Mouse (Mus musculus): ENCODE results near the gene Scand1. TPM values are rescaled to one million over a fixed set of nuclear protein-coding genes. Genes with fewer than 3 reads are reported as not detected.

Scand1 gene
- 117 and 122 TPM in 2 replicates for polyA plus RNA-seq (2016; fragmentation: Nextera tagmentation; extraction: Ambion mirVana)

DNA sequence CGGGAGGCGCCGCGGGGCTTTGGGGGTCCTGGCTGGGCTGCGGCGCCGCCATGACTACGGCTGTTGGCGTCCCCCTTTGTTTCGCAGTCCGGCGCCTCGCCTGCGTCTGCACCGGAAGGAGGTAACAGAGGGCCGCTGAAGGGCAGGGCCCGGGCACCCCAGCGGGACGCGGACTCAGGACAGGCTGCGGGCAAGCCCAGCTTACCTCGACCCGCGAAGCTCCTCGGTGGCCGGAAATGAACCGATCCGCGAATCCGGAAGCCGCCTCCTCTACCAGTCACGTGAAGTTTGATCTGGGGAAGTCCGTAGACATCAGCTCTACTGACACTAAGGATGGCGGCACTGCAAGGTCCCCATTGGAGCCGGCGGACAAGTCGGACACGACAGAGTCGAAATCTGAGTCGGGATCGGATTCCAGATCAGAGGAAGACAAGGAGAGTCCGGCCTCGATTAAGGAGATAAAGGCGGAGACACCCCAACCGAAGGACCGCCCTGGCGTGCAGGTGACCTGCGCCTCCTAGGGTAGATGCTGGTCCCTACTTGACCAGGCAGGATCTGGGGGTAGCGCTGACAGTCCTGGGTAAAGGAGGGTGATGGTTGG lies at the start of gene Scand1, which contains the start of gene Cnbd2:
Gene Scand1 (minus strand): TSS at position 408 of the 601 bp plus-strand sequence.
Gene Cnbd2 (plus strand): TSS at position 3 of the 601 bp plus-strand sequence.
- Histone ChIP-seq H3K27ac (peak within 1 kb of the TSS; percentile 93), H3K4me3 (peak within 1 kb of the TSS; percentile 90), H3K27me3 (replicated peaks) (no peaks in the 10 kb centered on the region), H3K9ac (peak within 1 kb of the TSS; percentile 94), H3K9me3 (no peaks in the 10 kb centered on the region), H3K36me3 (peaks cover 11% of the 10 kb centered on the region; the same call in 1 of the 2 replicates), H3K4me1 (peaks cover 5% of the 10 kb centered on the region), H3K4me2 (replicated peaks) (peak within 1 kb of the TSS; percentile 77)
- under 1% methylated on average over 49 of the region's 49 CpGs for WGBS
- peak; percentile 86 for ATAC-seq (ENCODE audit: low FRiP score, low read depth)

DNA sequence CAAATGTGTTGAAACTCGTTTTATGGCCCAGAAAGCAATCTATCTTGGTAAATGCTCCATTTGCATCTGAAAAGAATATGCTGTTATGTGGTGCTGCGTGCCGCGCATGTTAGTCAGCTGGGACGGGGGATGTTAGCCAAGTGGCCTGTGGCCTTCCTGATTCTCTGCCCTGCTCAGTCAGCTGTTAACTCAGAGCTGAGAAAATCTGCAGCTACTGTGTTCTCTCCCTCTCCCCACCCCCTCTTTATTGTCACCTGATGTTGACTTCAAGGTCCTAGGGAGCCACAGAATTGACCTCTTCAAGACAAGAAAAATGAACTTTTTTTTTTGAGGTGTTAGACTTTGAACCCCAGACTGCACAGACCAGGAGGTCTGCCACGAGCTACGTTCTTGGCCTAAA lies 43.5 kb upstream of the Scand1 start:
- no peak for ATAC-seq (ENCODE audit: low FRiP score, low read depth)
- H3K4me2 ChIP-seq (replicated peaks): no peak overlapping the region
- H3K9me3 ChIP-seq: no peaks in the 10 kb centered on the region
- no peaks in the 10 kb centered on the region for H3K4me1 ChIP-seq
- WGBS: 47% methylated on average over 7 of the region's 7 CpGs
- H3K9ac ChIP-seq: no peak overlapping the region
- no peak overlapping the region for H3K27ac ChIP-seq
- H3K36me3 ChIP-seq: no peaks in the 10 kb centered on the region
- no peak overlapping the region for H3K4me3 ChIP-seq
- H3K27me3 ChIP-seq (replicated peaks): no peaks in the 10 kb centered on the region

DNA sequence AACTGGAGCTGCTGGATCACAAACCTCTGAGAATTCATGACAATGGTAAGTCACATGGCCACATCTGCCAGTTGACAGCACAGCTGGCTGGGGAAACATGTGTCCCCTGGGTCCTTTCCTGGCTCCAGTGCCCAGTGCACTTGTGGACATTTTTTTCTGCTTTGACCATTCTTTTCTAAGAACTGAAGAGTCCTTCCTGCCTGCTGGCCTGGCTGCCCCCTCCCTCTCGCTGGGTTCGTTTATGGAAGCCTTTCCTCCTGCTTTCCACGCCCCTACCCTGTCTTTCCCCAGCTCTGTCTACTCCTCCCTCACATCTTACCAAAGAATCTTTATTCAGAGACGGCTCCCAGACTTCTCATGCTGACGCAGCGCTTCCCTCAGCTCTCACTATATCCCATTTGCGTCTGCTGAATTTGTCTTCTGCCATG lies 40.8 kb upstream of the Scand1 start:
- Histone ChIP-seq H3K9me3 (no peaks in the 10 kb centered on the region), H3K27ac (no peak overlapping the region), H3K4me1 (no peaks in the 10 kb centered on the region), H3K4me2 (replicated peaks) (no peak overlapping the region), H3K4me3 (no peak overlapping the region), H3K36me3 (no peaks in the 10 kb centered on the region), H3K9ac (no peak overlapping the region), H3K27me3 (replicated peaks) (no peaks in the 10 kb centered on the region)
- 54% methylated on average over 7 of the region's 7 CpGs for WGBS
- ATAC-seq (ENCODE audit: low FRiP score, low read depth): no peak

DNA sequence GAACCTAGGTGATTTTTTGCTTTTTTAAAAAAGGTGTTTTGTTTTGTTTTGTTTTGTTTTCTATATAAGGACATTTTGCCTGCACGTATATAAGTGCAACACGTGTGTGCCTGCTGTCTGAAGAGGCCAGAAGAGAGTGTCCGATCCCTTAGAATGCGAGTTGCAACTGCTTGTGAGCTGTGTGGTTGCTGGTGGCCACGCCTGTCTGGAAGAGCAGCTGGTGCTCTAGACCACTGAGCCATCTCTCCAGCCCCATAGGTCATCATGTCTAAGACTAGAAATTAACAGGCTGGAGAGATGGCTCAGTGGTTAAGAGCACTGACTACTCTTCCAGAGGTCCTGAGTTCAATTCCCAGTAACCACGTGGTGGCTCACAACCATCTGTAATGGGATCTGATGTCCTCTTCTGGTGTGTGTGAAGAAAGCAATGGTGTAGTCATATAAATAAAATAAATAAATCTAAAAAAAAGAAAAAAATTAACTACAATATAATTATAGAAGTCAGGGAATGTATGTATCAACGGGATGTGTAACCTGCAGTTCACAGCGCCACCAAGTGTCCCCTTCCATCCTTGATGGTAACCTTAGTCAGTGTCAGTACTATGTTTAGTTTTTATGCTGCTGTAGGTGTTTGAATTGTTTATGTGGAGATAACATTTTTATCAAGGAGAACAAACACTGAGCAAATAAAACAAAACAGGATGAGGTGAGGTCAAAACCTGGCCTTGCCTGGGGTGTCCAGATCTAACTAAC lies 40.1 kb upstream of the Scand1 start:
- H3K27me3 ChIP-seq (replicated peaks): no peaks in the 10 kb centered on the region
- no peak overlapping the region for H3K9ac ChIP-seq
- no peak overlapping the region for H3K27ac ChIP-seq
- no peak overlapping the region for H3K4me3 ChIP-seq
- WGBS: 83% methylated on average over 8 of the region's 8 CpGs
- no peaks in the 10 kb centered on the region for H3K4me1 ChIP-seq
- no peak for ATAC-seq (ENCODE audit: low FRiP score, low read depth)
- H3K4me2 ChIP-seq (replicated peaks): no peak overlapping the region
- no peaks in the 10 kb centered on the region for H3K36me3 ChIP-seq
- H3K9me3 ChIP-seq: no peaks in the 10 kb centered on the region

DNA sequence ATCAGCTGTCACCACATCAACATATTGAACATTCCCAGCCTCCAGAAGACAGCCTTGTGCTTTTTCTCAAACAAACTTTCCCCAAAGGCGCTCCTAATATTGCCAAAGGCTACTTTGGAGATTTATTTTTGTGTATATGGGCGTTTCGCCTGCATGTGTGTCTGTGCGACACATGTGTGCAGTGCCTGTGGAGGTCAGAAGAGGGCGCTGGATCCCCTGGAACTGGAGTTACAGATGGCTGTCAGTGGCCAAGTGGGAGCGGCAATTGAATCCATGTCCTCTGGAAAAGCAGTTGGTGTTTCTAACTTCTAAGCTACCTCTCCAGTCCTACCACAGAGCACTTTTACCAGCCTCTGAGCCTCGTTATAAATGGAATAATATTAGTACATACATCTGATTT lies 38.7 kb upstream of the Scand1 start:
- Histone ChIP-seq H3K4me2 (replicated peaks) (no peak overlapping the region), H3K36me3 (no peaks in the 10 kb centered on the region), H3K4me1 (no peaks in the 10 kb centered on the region), H3K9ac (no peak overlapping the region), H3K4me3 (no peak overlapping the region), H3K27ac (no peak overlapping the region), H3K27me3 (replicated peaks) (no peaks in the 10 kb centered on the region), H3K9me3 (no peaks in the 10 kb centered on the region)
- WGBS: 81% methylated on average over 7 of the region's 7 CpGs
- ATAC-seq (ENCODE audit: low FRiP score, low read depth): no peak

DNA sequence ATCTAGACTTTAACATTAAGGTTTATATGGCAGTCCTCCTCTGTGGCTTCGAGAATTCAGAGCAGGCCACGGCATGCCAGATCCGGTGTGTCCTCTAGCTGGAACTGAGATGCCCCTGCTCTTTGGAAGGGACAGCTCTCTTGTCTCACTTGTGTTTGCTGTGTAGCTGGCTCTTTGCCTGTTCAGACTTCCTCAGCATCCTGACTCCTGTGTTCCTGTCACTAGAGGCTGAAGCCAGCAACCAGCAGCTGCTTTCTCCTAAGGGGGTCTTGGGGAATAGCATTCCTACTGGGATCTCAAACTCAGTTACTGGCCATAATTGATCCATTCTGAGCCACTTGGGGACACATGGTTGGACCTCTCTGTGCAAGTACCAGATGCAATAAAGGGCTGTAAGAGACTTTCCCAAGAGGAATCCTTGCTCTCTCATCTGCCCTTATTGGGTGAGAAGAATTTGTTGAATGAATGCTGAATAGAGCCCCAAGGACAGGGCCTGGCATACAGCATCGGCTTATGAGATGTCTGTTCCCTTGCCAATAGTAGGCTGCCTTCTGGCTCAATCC lies 36.9 kb upstream of the Scand1 start:
- H3K4me1 ChIP-seq: no peaks in the 10 kb centered on the region
- no peak overlapping the region for H3K4me2 ChIP-seq (replicated peaks)
- H3K9ac ChIP-seq: no peak overlapping the region
- no peak overlapping the region for H3K27ac ChIP-seq
- no peak for ATAC-seq (ENCODE audit: low FRiP score, low read depth)
- H3K4me3 ChIP-seq: no peak overlapping the region
- no peaks in the 10 kb centered on the region for H3K36me3 ChIP-seq
- no peaks in the 10 kb centered on the region for H3K9me3 ChIP-seq
- 89% methylated on average over 4 of the region's 4 CpGs for WGBS
- no peaks in the 10 kb centered on the region for H3K27me3 ChIP-seq (replicated peaks)

DNA sequence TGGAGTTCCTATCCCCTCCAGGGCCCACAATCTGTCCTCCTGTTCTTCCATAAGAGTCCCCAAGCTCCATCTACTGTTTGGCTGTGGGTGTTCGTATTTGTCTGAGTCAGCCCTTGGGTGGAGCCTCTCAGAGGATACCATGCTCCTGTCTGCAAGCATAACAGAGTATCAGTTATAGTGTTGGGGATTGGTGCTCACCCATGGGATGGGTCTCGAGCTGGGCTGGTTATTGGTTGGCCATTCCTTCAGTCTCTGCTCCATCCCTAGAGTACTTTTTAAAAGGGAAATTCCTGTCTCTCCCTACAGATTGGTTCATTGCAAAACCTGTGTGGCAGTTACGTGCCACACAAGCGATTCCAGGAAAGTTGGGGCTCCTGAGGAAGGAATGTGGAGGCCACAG lies 36.3 kb upstream of the Scand1 start:
- no peak overlapping the region for H3K4me3 ChIP-seq
- WGBS: 83% methylated on average over 4 of the region's 4 CpGs
- ATAC-seq (ENCODE audit: low FRiP score, low read depth): no peak

DNA sequence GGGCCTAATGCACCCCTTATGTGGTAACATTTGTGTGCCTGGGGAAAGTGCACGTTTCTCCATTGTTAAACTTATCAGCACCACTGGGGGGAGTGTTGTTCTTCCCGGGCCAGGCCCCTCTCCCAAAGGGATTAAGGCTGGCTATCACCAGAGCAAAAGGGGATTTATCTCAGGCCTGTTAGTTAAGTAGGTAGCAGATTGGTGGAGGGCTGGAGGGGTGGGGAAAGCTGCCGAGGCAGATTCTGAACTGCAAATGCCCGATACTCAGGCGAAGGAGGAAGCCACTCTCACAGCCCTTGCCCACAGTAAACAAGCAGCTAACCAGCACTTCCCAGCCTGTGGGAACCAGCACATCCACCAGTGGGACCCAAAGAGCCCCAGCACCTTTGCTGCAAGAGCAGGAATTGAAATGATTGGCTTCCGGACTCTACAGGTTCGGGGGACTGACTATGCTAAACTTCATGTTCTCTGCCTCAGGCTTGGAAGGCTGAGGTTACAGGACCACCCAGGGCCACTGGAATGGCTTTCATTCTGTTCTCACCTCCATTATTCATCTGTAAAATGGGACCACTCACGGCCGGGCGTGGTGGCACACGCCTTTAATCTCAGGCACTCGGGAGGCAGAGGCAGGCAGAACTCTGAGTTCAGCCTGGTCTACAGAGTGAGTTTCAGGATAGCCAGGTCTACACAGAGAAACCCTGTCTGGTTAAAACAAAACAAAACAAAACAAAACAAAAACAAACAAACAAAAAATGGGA lies 32.5 kb upstream of the Scand1 start:
- Histone ChIP-seq H3K9ac (no peak overlapping the region), H3K27ac (no peak overlapping the region), H3K4me1 (no peaks in the 10 kb centered on the region), H3K4me3 (no peak overlapping the region), H3K36me3 (no peaks in the 10 kb centered on the region), H3K9me3 (no peaks in the 10 kb centered on the region), H3K4me2 (replicated peaks) (no peak overlapping the region), H3K27me3 (replicated peaks) (no peaks in the 10 kb centered on the region)
- 64% methylated on average over 12 of the region's 12 CpGs for WGBS
- ATAC-seq (ENCODE audit: low FRiP score, low read depth): no peak

More for the DNA sequence above, 36.3 kb upstream of the Scand1 start:
- Histone ChIP-seq H3K4me2 (replicated peaks) (no peak overlapping the region), H3K27me3 (replicated peaks) (no peaks in the 10 kb centered on the region), H3K9me3 (no peaks in the 10 kb centered on the region), H3K27ac (no peak overlapping the region), H3K9ac (no peak overlapping the region), H3K4me1 (no peaks in the 10 kb centered on the region), H3K36me3 (no peaks in the 10 kb centered on the region)

DNA sequence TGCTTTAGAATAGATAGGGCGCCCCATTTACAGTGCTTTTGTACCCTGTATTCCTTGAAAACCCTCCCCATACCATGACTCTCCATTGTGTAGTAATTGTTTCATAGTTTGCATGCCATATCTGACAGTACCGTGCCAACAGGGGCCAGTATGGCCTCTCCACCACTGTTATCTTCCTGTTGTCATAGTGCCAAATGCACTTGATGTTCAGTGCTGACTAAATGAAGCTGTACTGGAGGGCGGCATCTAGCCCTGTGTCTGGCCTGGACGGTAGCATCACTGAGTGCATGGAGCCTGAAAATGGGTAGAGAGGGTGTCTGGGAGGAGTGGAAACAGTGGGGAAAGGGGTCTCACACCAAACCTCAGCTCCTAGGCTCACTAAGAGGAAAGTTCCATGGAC lies 27.6 kb upstream of the Scand1 start:
- no peaks in the 10 kb centered on the region for H3K9me3 ChIP-seq
- ATAC-seq (ENCODE audit: low FRiP score, low read depth): no peak
- no peaks in the 10 kb centered on the region for H3K36me3 ChIP-seq
- no peak overlapping the region for H3K4me2 ChIP-seq (replicated peaks)
- H3K27ac ChIP-seq: no peak overlapping the region
- H3K4me3 ChIP-seq: no peak overlapping the region
- H3K27me3 ChIP-seq (replicated peaks): no peaks in the 10 kb centered on the region
- no peak overlapping the region for H3K9ac ChIP-seq
- no peaks in the 10 kb centered on the region for H3K4me1 ChIP-seq
- WGBS: 91% methylated on average over 4 of the region's 4 CpGs

DNA sequence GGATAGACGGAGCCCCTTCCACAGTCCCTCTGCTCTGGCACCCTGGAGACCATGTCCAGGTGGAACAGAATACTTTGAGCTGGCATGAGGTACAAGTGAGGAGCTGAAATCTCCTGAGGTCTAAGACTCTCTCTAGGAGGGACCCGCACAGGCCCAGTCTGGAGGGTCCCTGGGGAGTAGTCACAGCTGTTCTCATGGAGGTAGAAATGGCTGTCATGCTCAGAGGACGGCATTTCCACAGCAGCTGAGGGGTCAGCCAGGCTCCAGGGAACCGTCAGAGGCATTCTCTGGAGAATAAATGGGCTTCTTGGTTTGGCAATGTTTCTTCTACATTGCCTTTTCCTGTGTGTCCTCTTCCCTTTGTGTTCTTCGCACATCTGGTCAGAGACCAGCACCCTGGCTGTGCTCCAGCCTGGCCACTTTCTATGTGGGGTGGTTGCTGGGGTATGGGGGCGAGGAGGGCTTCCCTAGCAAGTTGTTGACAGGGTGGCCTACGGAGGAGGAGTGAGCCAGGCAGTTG lies 19.0 kb upstream of the Scand1 start:
- Histone ChIP-seq H3K27ac (no peak overlapping the region), H3K9me3 (no peaks in the 10 kb centered on the region), H3K4me1 (no peaks in the 10 kb centered on the region), H3K36me3 (no peaks in the 10 kb centered on the region), H3K9ac (no peak overlapping the region), H3K4me2 (replicated peaks) (no peak overlapping the region), H3K27me3 (replicated peaks) (no peaks in the 10 kb centered on the region), H3K4me3 (no peak overlapping the region)
- no peak for ATAC-seq (ENCODE audit: low FRiP score, low read depth)
- 70% methylated on average over 7 of the region's 7 CpGs for WGBS

DNA sequence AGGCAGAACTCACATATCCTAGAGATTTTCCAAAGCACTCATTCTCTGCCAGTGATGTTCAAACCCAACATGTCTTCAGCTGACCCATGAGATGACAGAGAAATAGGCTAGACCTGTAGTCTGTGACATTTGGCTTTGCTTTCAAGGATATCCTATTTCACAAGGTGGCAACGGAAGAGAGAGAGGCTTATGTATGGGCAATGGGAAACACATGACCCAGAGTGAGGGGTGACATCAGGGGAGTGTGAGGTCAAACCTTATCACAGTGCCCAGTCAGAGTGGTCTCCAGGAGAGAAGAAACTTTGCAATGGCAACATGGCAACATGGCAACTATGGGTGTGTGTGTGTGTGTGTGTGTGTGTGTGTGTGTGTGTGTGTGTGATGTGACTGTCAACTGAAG lies 18.2 kb upstream of the Scand1 start:
- no peaks in the 10 kb centered on the region for H3K4me1 ChIP-seq
- no peak overlapping the region for H3K9ac ChIP-seq
- WGBS: 79% methylated on average over 1 of the region's 1 CpGs
- no peaks in the 10 kb centered on the region for H3K36me3 ChIP-seq
- no peak overlapping the region for H3K27ac ChIP-seq
- no peaks in the 10 kb centered on the region for H3K9me3 ChIP-seq
- ATAC-seq (ENCODE audit: low FRiP score, low read depth): no peak
- no peak overlapping the region for H3K4me3 ChIP-seq
- H3K27me3 ChIP-seq (replicated peaks): no peaks in the 10 kb centered on the region
- no peak overlapping the region for H3K4me2 ChIP-seq (replicated peaks)

DNA sequence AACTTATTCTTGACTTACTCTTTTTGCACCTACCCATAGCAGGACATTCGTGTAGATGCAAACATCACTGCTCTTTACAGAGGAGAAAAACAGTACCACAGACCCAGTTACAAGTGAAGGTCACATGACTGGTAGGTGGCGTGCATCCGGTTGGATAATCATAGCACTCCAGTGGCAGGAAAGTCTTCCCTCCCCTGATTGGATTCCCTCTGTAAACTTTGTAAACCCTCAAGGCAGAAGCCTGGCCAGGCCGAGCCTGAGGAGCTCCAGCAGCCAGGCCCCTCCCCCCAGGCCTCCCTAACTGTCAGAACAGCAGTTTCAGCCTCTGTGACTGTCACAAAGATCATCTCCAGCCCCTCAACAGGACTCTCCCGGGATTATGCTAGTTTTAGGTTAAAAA lies 12.2 kb upstream of the Scand1 start:
- Histone ChIP-seq H3K36me3 (0 out of 2 replicates have a peak, but pooled peaks cover 2% of the 10 kb centered on the region), H3K27ac (no peak overlapping the region), H3K4me2 (replicated peaks) (no peak overlapping the region), H3K4me1 (no peaks in the 10 kb centered on the region), H3K27me3 (replicated peaks) (no peaks in the 10 kb centered on the region), H3K9ac (no peak overlapping the region), H3K4me3 (no peak overlapping the region), H3K9me3 (no peaks in the 10 kb centered on the region)
- WGBS: 57% methylated on average over 5 of the region's 5 CpGs
- ATAC-seq (ENCODE audit: low FRiP score, low read depth): no peak
